Mouse (Mus musculus) spleen, adult 18-20 months (tissue): ENCODE results near the gene H2al2b.
"Not testable (repeated sequence)": the region's sequence is repeated elsewhere in the genome, so short reads cannot be mapped to it uniquely, and the experiment has no call there.

Experiments used
- DNase-seq, 2 experiments: peaks; one replicate each; pipeline ENCODE4 v3.0.0; 2022; ENCODE audit warnings: mixed read lengths in 2 of 2

H2al2b gene

GRCm38 (mm10) chrY:2720574-2720973, at the start of gene H2al2b:
Gene H2al2b (minus strand): TSS chrY:2720674.
- not testable (repeated sequence) for DNase-seq
